Mouse (Mus musculus): ENCODE measurements around the gene Snrnp35. TPM values are rescaled to one million over a fixed set of nuclear protein-coding genes. Genes with fewer than 3 reads are reported as not detected.
A peak's percentile ranks its signal among the peaks of the same experiment; 100 is the strongest.
"Not testable (repeated sequence)": the region's sequence is repeated elsewhere in the genome, so short reads cannot be mapped to it uniquely, and the experiment has no call there.

Snrnp35 gene
- polyA plus RNA-seq, 1 experiment, result 5.9 TPM

DNA sequence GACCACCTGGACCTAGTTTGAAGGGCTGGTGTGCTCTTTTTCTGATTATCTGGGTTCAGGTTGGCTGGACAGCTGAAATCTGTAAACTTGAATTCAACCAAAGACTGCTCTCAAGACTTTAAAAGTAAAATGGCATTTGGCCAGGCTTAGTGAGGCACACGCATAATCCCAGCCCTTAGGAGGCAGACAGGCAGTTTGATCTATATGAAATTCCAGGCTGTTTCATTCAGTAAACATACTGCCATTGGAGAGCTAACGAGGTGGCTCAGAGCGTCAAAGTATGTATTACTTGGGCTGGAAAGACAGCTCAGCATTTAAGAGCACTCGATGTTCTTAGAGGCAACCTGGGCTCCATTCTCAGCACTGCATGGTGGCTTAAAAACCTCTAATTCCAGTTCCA is 8.8 kb downstream of the Snrnp35 start:
- Histone ChIP-seq H3K27ac (ENCODE audit: insufficient read depth, low read depth, low read length) (no peak overlapping the region), H3K27me3 (replicated peaks; ENCODE audit: control insufficient read depth, insufficient read depth, low read length) (no peaks in the 10 kb centered on the region), H3K4me3 (ENCODE audit: insufficient read depth, low read depth, low read length) (no peak overlapping the region), H3K4me1 (ENCODE audit: control insufficient read depth, insufficient read depth, low read length) (no peaks in the 10 kb centered on the region), H3K36me3 (ENCODE audit: control insufficient read depth, insufficient read depth, low read length) (no peaks in the 10 kb centered on the region)
- 75% methylated on average over 4 of the region's 4 CpGs for WGBS
- no peak for DNase-seq
- TF ChIP-seq CTCF (conservative IDR thresholded peaks at IDR 0.05; ENCODE audit: insufficient read depth, insufficient read length, low read depth, low read length) (no peak), POLR2A (IDR thresholded peaks at IDR 0.05; ENCODE audit: low read depth, low read length) (no peak)

DNA sequence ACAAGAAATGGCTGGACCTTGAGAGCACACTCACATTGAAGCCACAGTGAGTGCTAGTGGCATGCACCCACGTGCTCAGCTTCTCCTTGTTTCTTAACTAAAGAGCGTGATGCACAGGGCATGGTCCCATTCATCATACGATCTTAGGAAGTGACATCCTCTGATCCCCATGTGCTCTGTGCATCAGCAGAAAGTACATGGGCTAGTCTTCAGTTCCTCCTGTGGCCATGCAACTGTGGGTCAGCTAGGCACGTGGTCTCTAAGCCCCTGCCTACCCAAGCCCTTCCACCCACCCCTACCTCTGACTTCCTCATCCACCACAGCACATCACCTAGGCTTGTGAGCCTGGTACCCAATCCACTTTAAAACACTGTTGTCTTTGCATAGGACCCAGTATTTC is 9.7 kb downstream of the Snrnp35 start:
- Histone ChIP-seq H3K4me1 (ENCODE audit: control insufficient read depth, insufficient read depth, low read length) (no peaks in the 10 kb centered on the region), H3K27me3 (replicated peaks; ENCODE audit: control insufficient read depth, insufficient read depth, low read length) (no peaks in the 10 kb centered on the region), H3K27ac (ENCODE audit: insufficient read depth, low read depth, low read length) (no peak overlapping the region), H3K4me3 (ENCODE audit: insufficient read depth, low read depth, low read length) (no peak overlapping the region), H3K36me3 (ENCODE audit: control insufficient read depth, insufficient read depth, low read length) (no peaks in the 10 kb centered on the region)
- TF ChIP-seq CTCF (conservative IDR thresholded peaks at IDR 0.05; ENCODE audit: insufficient read depth, insufficient read length, low read depth, low read length) (no peak), POLR2A (IDR thresholded peaks at IDR 0.05; ENCODE audit: low read depth, low read length) (no peak)
- no peak for DNase-seq
- 86% methylated on average over 4 of the region's 4 CpGs for WGBS

DNA sequence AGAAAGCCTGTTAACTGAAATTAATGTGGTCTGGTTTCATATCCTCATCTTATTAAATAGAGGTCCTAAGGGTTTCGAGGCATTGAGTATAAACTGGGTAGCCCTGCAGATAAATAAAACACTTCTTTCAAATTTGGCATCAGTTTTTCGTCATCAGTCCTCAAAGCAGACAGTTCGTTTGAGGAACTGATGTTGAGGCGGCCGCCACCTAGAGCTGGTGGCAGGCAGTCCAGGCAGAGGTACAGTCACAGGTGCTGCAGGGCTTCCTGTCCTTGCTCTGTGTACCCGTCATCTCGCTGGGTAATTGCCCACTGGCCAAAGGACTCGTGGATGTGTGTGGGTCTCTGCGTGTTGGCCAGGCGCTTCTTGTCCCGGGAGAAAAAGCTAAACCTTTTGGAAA is 10.5 kb downstream of the Snrnp35 start:
- Histone ChIP-seq H3K27me3 (replicated peaks; ENCODE audit: control insufficient read depth, insufficient read depth, low read length) (no peaks in the 10 kb centered on the region), H3K4me1 (ENCODE audit: control insufficient read depth, insufficient read depth, low read length) (no peaks in the 10 kb centered on the region), H3K36me3 (ENCODE audit: control insufficient read depth, insufficient read depth, low read length) (no peaks in the 10 kb centered on the region), H3K27ac (ENCODE audit: insufficient read depth, low read depth, low read length) (no peak overlapping the region), H3K4me3 (ENCODE audit: insufficient read depth, low read depth, low read length) (no peak overlapping the region)
- no peak for TF ChIP-seq POLR2A (IDR thresholded peaks at IDR 0.05; ENCODE audit: low read depth, low read length)
- no peak for TF ChIP-seq CTCF (conservative IDR thresholded peaks at IDR 0.05; ENCODE audit: insufficient read depth, insufficient read length, low read depth, low read length)
- 84% methylated on average over 11 of the region's 11 CpGs for WGBS
- no peak for DNase-seq

DNA sequence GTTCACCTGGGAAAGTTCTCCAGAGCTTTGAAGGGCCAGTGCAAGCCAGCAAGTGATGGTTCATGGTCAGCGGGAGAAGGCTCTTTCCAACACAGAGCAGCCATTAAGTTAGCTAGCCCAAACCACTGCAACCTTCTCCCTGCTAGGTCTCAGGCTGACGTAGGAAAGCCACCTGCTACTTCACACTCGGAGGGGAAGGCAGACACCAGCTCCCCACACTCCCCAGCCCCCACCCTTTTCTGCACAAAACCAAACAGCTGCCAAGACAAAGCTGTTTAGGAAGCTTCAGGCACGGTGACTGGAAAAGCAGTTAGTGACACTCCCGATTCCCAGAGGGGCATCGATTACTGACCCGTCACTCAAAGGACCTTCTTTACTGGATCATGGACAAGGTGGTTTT is 12.6 kb downstream of the Snrnp35 start:
- no peaks in the 10 kb centered on the region for H3K4me1 ChIP-seq (ENCODE audit: control insufficient read depth, insufficient read depth, low read length)
- DNase-seq, result no peak
- TF ChIP-seq CTCF (conservative IDR thresholded peaks at IDR 0.05; ENCODE audit: insufficient read depth, insufficient read length, low read depth, low read length) (no peak), POLR2A (IDR thresholded peaks at IDR 0.05; ENCODE audit: low read depth, low read length) (no peak)
- no peak overlapping the region for H3K4me3 ChIP-seq (ENCODE audit: insufficient read depth, low read depth, low read length)
- no peaks in the 10 kb centered on the region for H3K36me3 ChIP-seq (ENCODE audit: control insufficient read depth, insufficient read depth, low read length)
- WGBS, result 64% methylated on average over 7 of the region's 7 CpGs
- no peaks in the 10 kb centered on the region for H3K27me3 ChIP-seq (replicated peaks; ENCODE audit: control insufficient read depth, insufficient read depth, low read length)
- H3K27ac ChIP-seq (ENCODE audit: insufficient read depth, low read depth, low read length), result no peak overlapping the region

DNA sequence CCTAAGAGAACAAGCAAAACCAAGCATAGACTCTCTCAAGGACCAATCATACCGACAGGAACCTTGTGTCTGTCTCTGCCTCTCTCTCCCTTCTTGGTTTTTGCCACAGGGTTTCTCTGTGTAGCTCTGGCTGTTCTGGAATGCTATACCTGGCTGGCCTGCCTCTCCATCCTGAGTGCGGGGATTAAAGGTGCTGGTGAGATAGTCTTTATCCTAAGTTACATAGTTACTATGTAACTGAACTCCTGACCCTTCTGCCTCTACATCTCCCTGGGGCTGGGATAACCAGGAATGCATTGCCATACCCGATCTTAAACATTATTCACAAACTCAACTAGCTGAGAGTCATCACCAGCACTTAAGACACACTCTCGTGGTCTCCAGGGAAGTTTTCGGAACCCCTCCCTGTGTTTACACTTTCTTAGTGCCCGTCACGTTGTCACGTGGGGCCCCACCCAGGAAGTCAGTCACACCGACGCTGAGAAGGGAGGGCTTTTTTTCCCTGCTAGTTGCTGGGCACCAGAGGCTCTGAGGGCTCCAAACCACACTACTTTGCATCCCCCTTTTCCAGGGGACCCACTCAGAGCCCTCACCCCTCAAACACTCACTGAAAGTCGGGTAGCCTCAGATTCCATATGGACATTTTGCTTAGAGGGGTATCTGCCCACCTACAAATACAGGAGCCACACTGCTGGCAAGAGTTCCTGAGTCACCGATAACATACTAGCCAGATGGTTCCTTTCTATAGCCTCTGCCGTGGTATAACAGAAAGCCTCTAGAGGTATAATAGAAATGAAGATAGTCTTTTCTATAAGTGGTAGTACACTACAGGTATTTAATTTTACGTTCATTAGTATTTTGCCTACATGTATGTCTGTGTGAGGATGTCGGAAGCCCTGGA is 13.9 kb downstream of the Snrnp35 start:
- no peaks in the 10 kb centered on the region for H3K4me1 ChIP-seq (ENCODE audit: control insufficient read depth, insufficient read depth, low read length)
- no peaks in the 10 kb centered on the region for H3K36me3 ChIP-seq (ENCODE audit: control insufficient read depth, insufficient read depth, low read length)
- TF ChIP-seq POLR2A (IDR thresholded peaks at IDR 0.05; ENCODE audit: low read depth, low read length), result no peak
- no peak for TF ChIP-seq CTCF (conservative IDR thresholded peaks at IDR 0.05; ENCODE audit: insufficient read depth, insufficient read length, low read depth, low read length)
- H3K27me3 ChIP-seq (replicated peaks; ENCODE audit: control insufficient read depth, insufficient read depth, low read length), result no peaks in the 10 kb centered on the region
- no peak for DNase-seq
- WGBS, result 56% methylated on average over 15 of the region's 15 CpGs
- no peak overlapping the region for H3K27ac ChIP-seq (ENCODE audit: insufficient read depth, low read depth, low read length)
- no peak overlapping the region for H3K4me3 ChIP-seq (ENCODE audit: insufficient read depth, low read depth, low read length)

DNA sequence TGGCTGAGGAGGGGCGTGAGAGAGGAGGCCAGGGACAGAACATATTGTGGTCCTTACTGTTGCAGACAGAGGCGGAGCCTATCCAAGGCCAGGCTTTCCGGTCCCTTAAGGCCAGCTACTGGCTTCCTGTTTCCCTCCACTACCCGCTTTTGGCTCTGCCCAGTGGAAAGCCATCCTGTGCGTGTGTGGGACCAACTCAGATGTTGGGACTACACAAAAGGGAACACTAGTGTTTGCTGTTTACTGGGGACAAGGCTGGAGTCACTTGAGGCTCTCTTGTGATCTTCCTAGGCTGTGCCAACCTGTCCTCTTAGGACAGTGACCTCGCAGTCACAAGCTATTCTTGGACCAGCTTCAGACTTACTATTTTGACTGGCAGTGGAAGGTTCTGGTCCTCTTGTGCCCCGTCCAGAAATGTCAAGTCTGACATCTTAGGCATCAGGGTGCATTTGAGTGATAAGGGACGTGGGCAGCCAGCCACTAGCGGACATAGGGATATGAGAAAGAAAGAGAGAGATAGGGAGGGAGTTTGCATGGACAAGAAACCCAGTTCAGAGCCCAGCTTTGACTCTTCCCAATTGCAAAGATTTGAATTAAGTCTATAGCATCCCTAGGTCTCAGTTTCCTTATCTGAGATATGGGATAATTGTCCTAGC is 15.4 kb downstream of the Snrnp35 start:
- 59% methylated on average over 9 of the region's 9 CpGs for WGBS
- no peaks in the 10 kb centered on the region for H3K36me3 ChIP-seq (ENCODE audit: control insufficient read depth, insufficient read depth, low read length)
- no peaks in the 10 kb centered on the region for H3K27me3 ChIP-seq (replicated peaks; ENCODE audit: control insufficient read depth, insufficient read depth, low read length)
- no peak overlapping the region for H3K4me3 ChIP-seq (ENCODE audit: insufficient read depth, low read depth, low read length)
- TF ChIP-seq CTCF (conservative IDR thresholded peaks at IDR 0.05; ENCODE audit: insufficient read depth, insufficient read length, low read depth, low read length) (no peak), POLR2A (IDR thresholded peaks at IDR 0.05; ENCODE audit: low read depth, low read length) (no peak)
- DNase-seq, result peak; percentile 67
- H3K27ac ChIP-seq (ENCODE audit: insufficient read depth, low read depth, low read length), result peak overlapping the region; percentile 70
- no peaks in the 10 kb centered on the region for H3K4me1 ChIP-seq (ENCODE audit: control insufficient read depth, insufficient read depth, low read length)

DNA sequence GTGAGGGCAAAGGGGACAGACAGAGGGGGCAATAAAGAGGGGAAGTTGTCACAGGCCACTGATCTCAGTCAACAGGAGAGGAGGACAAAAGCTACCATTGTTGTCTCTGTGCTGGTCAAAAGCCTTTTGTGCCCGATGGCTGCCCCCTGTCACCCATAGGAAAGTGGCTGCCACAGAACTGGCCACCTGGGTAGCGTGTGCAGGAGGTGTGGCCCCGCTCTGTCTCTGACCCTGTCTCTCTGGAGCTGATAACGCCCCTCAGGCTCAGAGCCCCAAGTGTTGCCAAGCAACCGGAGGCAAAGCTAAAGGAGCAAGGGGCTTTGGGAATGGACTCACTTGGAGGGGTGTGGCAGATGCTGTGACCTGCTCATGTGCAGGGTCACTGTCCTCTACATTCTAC is 16.1 kb downstream of the Snrnp35 start:
- no peak overlapping the region for H3K4me3 ChIP-seq (ENCODE audit: insufficient read depth, low read depth, low read length)
- DNase-seq, result no peak
- no peak overlapping the region for H3K27ac ChIP-seq (ENCODE audit: insufficient read depth, low read depth, low read length)
- no peak for TF ChIP-seq CTCF (conservative IDR thresholded peaks at IDR 0.05; ENCODE audit: insufficient read depth, insufficient read length, low read depth, low read length)
- TF ChIP-seq POLR2A (IDR thresholded peaks at IDR 0.05; ENCODE audit: low read depth, low read length), result no peak
- H3K4me1 ChIP-seq (ENCODE audit: control insufficient read depth, insufficient read depth, low read length), result no peaks in the 10 kb centered on the region
- no peaks in the 10 kb centered on the region for H3K27me3 ChIP-seq (replicated peaks; ENCODE audit: control insufficient read depth, insufficient read depth, low read length)
- H3K36me3 ChIP-seq (ENCODE audit: control insufficient read depth, insufficient read depth, low read length), result no peaks in the 10 kb centered on the region
- 74% methylated on average over 5 of the region's 5 CpGs for WGBS

DNA sequence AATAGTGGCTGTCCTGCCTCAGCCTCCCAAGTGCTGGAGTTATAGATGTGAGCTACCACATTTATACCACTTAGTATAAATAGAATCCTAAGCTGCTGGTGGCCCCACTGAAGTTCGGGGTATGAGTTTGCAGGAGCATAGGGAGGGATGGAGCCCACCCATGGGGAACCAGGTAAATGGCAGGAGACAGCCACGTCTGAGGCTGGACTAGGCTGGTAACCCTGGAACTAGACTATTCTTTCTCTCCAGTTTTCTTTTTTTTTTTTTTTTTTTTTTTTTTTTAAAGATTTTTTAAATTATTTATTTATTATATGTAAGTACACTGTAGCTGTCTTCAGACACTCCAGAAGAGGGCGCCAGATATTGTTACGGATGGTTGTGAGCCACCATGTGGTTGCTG is 17.1 kb downstream of the Snrnp35 start:
- H3K27me3 ChIP-seq (replicated peaks; ENCODE audit: control insufficient read depth, insufficient read depth, low read length); DNase-seq; H3K4me1 ChIP-seq (ENCODE audit: control insufficient read depth, insufficient read depth, low read length); H3K36me3 ChIP-seq (ENCODE audit: control insufficient read depth, insufficient read depth, low read length); H3K4me3 ChIP-seq (ENCODE audit: insufficient read depth, low read depth, low read length); H3K27ac ChIP-seq (ENCODE audit: insufficient read depth, low read depth, low read length): not testable (repeated sequence)
- 91% methylated on average over 3 of the region's 4 CpGs for WGBS

Data from kidney, adult 2 months (tissue).